Mouse (Mus musculus) heart, embryonic 13.5 days (tissue): Measurements from ENCODE around the gene Cbwd1. TPM values are rescaled to one million over a fixed set of nuclear protein-coding genes. Genes with fewer than 3 reads are reported as not detected.

ENCODE experiments used
- ATAC-seq: fragments of 200-750 bp; cut with Nextera tagmentation; 2 replicates; pipeline ENCODE4 v1.8.0; 2017; ENCODE audit warnings: moderate TSS enrichment; ENCODE audit not compliant: insufficient number of reproducible peaks, low FRiP score, low TSS enrichment; ENCODE audit errors: extremely low read depth
- H3K27ac ChIP-seq: fragments of 300-500 bp; sonication (generic); replicated peaks from 2 replicates; pipeline ENCODE4 v1.5.1; 2015; ENCODE audit warnings: moderate library complexity, mild to moderate bottlenecking, inconsistent platforms
- H3K27me3 ChIP-seq: fragments of 300-500 bp; sonication (generic); replicated peaks from 2 replicates; pipeline ENCODE4 v1.6.1; 2015; ENCODE audit warnings: mild to moderate bottlenecking, inconsistent platforms
- H3K36me3 ChIP-seq: fragments of 300-500 bp; sonication (generic); 2 replicates; pipeline ENCODE4 v1.6.1; 2015; ENCODE audit warnings: mild to moderate bottlenecking, inconsistent platforms
- H3K4me1 ChIP-seq: fragments of 300-500 bp; sonication (generic); 2 replicates; pipeline ENCODE4 v1.6.1; 2015; ENCODE audit warnings: inconsistent platforms
- H3K4me2 ChIP-seq: fragments of 300-500 bp; sonication (generic); 2 replicates; pipeline ENCODE4 v1.6.1; 2015; ENCODE audit warnings: inconsistent platforms, mild to moderate bottlenecking, moderate library complexity
- H3K4me3 ChIP-seq: fragments of 300-500 bp; sonication (generic); 2 replicates; pipeline ENCODE4 v1.5.1; 2015; ENCODE audit warnings: moderate library complexity, mild to moderate bottlenecking, inconsistent platforms
- H3K9ac ChIP-seq: fragments of 300-500 bp; sonication (generic); 2 replicates; pipeline ENCODE4 v1.6.1; 2015; ENCODE audit warnings: inconsistent platforms, mild to moderate bottlenecking, moderate library complexity
- H3K9me3 ChIP-seq: fragments of 300-500 bp; sonication (generic); 2 replicates; pipeline ENCODE4 v1.6.1; 2016; ENCODE audit warnings: inconsistent platforms
- WGBS: fragments of 180-500 bp; shearing (Covaris S2); methylation state at CpG from one replicate; pipeline ENCODE4 v1.1.7; 2015; ENCODE audit warnings: mixed read lengths; 5-methylcytosine and 5-hydroxymethylcytosine counted together
- polyA plus RNA-seq: library from polyadenylated mRNA; unstranded; fragments of >200 nt; fragmentation: Nextera tagmentation; extraction: Ambion mirVana; gene quantifications from 2 replicates; pipeline ENCODE4 v1.2.1, GENCODE M21; 2015

Gene Cbwd1
- polyA plus RNA-seq, 1 experiment from 2014 or later: 14.0 TPM

DNA sequence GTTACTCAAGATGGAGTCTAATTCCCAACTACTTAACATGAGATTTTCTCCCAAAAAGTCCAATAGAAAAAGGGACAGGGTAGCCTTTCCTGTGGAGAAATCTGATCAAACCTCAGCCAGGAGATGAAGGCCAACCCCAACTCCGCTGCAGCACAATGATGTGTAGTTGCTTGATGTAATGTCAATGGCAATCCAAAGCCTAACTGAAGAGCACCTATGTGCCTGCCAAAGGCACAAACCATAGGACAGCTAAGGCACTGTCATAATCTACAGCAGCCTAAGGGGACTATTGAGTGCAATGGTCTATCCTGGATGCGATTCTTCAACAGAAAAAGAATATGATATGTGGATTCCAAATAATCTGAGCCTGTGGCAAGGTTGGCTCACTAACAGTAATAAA, 58.6 kb downstream of the Cbwd1 start:
- 42% methylated on average over 2 of the region's 2 CpGs for WGBS
- Histone ChIP-seq H3K27ac (no peak overlapping the region), H3K36me3 (no peaks in the 10 kb centered on the region), H3K4me3 (no peak overlapping the region), H3K4me1 (peaks cover 19% of the 10 kb centered on the region), H3K9ac (no peak overlapping the region), H3K9me3 (no peaks in the 10 kb centered on the region), H3K27me3 (peaks cover 82% of the 10 kb centered on the region), H3K4me2 (no peak overlapping the region)
- no peak for ATAC-seq

DNA sequence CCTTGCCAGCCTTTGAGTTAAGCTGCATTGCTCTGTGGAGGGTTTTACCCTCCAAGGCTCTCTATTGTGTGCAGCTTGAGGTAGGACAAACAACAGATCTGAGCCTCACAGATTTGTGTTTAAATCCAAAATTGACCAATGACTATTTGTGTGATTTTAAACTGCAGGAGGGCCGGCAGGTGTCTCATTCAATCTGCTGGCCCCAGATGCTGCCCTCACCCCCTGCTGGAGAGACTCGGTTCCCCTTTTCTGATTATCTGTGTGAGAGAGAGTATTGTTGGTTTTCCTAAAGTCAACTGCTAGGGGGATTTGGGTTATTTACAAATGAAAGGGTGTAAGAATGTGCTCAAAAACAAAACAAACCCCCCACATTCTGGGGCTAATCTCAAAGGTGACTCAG, 59.2 kb downstream of the Cbwd1 start:
- Histone ChIP-seq H3K4me1 (peaks cover 24% of the 10 kb centered on the region), H3K27me3 (peaks cover 87% of the 10 kb centered on the region), H3K9me3 (no peaks in the 10 kb centered on the region), H3K36me3 (no peaks in the 10 kb centered on the region), H3K4me2 (no peak overlapping the region), H3K4me3 (no peak overlapping the region), H3K9ac (no peak overlapping the region), H3K27ac (no peak overlapping the region)
- WGBS: 7% methylated on average over 2 of the region's 2 CpGs
- no peak for ATAC-seq

DNA sequence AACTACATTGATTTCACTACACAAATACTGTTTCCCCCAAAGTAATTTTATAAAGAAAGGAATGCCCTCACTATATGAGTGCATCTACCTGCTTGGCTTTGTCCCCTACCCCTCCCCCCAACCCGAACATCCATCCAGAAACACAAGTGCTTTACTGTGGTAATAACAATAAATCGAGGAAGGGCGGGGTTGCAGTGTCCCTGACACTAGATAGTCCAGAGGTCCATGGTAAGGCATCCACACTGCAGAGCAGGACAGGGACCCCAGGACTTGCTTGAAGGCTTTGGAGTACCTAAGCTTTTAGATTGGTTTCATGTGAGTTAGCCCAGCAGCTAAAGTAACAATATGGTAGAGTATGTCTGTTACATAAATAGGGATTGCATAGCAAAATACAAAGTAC, 59.7 kb downstream of the Cbwd1 start:
- H3K36me3 ChIP-seq: no peaks in the 10 kb centered on the region
- no peak overlapping the region for H3K4me3 ChIP-seq
- no peak overlapping the region for H3K27ac ChIP-seq
- peaks cover 28% of the 10 kb centered on the region for H3K4me1 ChIP-seq
- no peak for ATAC-seq
- no peak overlapping the region for H3K9ac ChIP-seq
- no peak overlapping the region for H3K4me2 ChIP-seq
- WGBS: 18% methylated on average over 3 of the region's 3 CpGs
- no peaks in the 10 kb centered on the region for H3K9me3 ChIP-seq
- peaks cover 91% of the 10 kb centered on the region for H3K27me3 ChIP-seq

DNA sequence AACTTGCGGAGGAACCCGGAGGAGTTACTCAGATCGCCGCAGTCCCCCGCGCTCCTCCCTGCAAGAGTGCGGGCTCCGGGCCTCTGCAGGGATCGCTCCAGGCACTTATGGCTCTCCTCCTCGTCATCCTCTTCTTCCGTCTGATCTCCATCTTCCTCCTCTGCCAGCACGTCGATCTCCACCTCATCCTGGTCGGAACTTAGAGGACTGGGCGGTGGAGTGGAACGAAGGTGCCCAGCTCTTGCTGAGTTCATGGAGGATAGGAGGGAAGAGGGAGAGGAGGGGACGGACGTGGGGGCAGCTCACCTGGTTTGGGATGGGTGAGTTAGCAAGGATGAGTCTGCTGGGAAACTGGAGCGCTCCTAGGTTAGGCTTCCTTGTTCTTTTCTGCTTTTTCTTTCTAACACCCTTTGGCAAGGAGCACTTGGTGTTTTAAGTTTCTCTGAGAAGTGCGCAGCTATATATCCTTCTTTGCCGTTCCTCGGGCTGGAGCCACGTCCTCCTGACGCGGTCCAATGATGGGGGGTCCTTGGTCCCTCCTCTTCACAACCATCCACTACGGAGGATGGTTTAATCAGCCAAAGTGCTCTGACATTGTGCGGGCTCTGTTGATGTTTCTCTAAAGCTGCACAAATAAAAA, 60.7 kb downstream of the Cbwd1 start, which contains the start of gene Foxd4:
Gene Foxd4 (minus strand): TSS at position 617 of the 640 bp plus-strand sequence.
- peaks cover 28% of the 10 kb centered on the region for H3K4me1 ChIP-seq
- H3K4me2 ChIP-seq: peak within 1 kb of the TSS; percentile 85
- peaks cover 96% of the 10 kb centered on the region for H3K27me3 ChIP-seq
- no peaks in the 10 kb centered on the region for H3K36me3 ChIP-seq
- peak within 1 kb of the TSS; percentile 41; the same call in 1 of the 2 replicates for H3K9ac ChIP-seq
- peak within 1 kb of the TSS; percentile 57 for H3K4me3 ChIP-seq
- ATAC-seq: no peak
- no peaks in the 10 kb centered on the region for H3K9me3 ChIP-seq
- 1% methylated on average over 27 of the region's 27 CpGs for WGBS
- no peak within 1 kb of the TSS for H3K27ac ChIP-seq

DNA sequence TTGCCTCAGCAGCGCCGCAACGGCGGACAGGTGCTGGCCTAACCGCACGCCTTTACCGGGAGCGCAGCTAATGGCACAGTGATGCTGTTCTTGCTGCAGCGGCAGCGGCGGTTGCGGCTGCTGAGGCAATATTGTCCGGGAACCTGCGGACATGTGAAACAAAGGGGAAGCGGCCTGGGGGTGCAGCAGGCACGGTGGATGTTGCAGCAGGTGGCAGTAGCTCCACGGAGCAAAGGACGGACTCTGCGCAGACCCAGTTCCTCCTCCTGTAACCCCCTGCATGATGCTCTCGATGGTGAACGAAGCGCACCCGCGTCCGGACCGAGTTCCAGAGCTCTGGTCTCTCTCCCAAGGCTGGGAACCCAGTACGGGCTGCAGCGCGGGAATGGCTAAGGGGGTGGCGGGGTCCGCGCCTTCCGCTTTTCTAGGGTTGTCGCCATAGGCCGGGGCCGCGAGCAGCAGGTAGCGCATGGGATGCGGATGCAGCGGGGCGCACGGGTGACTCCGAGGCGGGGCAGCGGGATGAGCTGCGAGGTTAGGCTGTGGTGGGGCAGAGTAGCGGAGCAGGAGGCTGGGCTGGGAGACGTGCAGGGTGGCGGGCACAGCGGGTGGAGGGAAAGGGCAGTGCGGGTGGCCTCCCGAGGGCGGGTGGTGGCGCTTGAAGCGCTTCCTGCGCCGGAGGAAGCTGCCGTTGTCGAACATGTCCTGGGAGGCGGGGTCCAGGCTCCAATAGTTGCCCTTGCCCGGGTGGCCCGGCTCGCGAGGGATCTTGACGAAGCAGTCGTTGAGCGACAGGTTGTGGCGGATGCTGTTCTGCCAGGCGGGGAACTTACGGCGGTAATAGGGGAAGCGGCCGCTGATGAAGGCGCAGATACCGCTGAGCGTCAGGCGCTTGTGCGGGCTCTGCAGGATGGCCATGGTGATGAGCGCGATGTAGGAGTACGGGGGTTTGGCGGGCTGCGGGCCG, 61.5 kb downstream of the Cbwd1 start:
- H3K4me3 ChIP-seq: peak overlapping the region; percentile 57
- no peak for ATAC-seq
- no peak overlapping the region for H3K27ac ChIP-seq
- H3K9ac ChIP-seq: peak overlapping the region; percentile 41; the same call in 1 of the 2 replicates
- H3K4me2 ChIP-seq: peak overlapping the region; percentile 85
- whole genome bisulfite sequencing: under 1% methylated on average over 84 of the region's 84 CpGs
- H3K27me3 ChIP-seq: peaks cover 95% of the 10 kb centered on the region
- H3K4me1 ChIP-seq: peaks cover 28% of the 10 kb centered on the region
- no peaks in the 10 kb centered on the region for H3K36me3 ChIP-seq
- no peaks in the 10 kb centered on the region for H3K9me3 ChIP-seq

DNA sequence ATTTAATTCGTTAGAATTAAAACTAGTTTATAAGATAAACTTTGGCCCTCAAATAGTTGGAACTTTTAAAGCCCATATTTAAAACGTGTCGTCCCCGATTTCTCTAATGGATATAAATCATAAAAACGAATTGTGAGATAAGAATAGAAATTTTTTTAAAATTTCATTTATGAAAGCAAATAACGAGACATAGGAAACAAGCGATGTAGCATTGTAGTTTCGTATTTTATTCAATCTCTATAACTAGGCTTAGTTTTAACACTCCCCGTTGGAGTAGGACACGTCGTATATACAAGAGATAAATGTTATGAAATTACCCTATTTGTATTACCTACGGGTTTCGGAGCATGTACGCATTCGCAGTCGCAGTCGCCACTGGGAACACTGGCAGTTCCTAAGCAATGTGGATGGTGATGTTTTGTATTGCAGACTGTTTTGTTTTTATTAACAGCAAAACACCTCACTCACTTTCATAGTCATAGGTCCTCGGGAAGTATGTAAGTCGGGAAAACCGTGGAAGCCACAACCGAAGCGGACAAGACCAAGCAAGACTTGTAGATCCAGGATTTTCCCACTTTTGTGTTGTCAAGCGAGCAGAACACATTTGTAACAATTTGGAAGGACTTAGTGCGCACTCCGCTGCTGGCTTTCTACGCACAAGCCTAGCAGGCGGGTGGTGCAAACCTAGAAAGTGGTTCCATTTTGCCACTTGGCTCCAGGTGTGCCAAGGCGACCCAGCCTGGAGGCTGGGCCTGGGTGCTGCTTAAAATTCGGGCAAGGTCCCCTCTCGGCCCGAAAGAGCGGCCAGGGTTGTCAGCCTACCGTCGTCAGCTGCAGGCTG, 62.5 kb downstream of the Cbwd1 start:
- H3K27me3 ChIP-seq: peaks cover 87% of the 10 kb centered on the region
- ATAC-seq: no peak
- H3K4me1 ChIP-seq: peaks cover 28% of the 10 kb centered on the region
- peak overlapping the region; percentile 57 for H3K4me3 ChIP-seq
- no peak overlapping the region for H3K9ac ChIP-seq
- no peak overlapping the region for H3K27ac ChIP-seq
- 4% methylated on average over 34 of the region's 34 CpGs for WGBS
- no peaks in the 10 kb centered on the region for H3K36me3 ChIP-seq
- peak overlapping the region; percentile 85 for H3K4me2 ChIP-seq
- H3K9me3 ChIP-seq: no peaks in the 10 kb centered on the region

DNA sequence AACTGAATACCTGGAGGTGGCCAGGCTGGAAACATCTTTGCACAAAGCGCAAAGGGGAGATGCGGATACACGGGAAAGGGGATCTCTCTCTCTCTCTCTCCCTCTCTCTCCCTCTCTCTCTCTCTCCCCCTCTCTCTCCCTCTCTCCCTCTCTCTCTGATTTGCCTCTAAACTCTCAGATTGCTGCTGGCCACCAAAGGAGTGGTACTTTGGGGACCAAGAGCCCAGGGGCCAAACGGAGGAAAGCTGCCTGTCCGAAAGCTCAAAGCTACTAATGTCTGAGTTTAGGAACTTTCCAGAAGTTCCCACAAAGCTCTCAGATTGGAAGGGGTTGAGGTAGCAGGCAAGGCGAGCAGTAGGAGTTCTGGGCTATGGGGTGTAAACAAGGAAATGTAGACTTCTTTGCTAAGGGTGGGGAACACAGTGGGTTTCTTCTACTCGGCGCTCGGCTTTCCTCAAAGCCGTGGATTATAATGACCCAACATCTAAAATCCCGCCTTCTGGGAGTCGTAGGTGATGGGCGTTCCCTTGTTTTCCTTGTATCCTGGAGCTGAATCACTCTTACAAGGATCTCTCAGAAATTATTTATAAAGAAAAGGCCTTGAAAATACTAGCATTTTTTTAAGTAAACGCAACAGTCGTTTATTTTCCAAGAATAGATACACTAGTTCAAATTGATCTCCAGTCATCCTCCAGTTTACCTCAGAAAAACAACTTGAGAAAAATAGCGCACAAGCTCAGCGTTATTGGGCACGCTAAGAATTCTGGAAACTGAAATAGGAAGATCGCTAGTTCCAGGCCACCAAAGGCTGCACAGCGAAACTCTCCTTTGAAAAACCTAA, 63.3 kb downstream of the Cbwd1 start:
- Histone ChIP-seq H3K4me3 (peak overlapping the region; percentile 41; the same call in 1 of the 2 replicates), H3K9ac (no peak overlapping the region), H3K4me1 (peaks cover 28% of the 10 kb centered on the region), H3K27me3 (peaks cover 78% of the 10 kb centered on the region), H3K4me2 (peak overlapping the region; percentile 61), H3K9me3 (no peaks in the 10 kb centered on the region), H3K27ac (no peak overlapping the region), H3K36me3 (no peaks in the 10 kb centered on the region)
- no peak for ATAC-seq
- 3% methylated on average over 20 of the region's 20 CpGs for WGBS

DNA sequence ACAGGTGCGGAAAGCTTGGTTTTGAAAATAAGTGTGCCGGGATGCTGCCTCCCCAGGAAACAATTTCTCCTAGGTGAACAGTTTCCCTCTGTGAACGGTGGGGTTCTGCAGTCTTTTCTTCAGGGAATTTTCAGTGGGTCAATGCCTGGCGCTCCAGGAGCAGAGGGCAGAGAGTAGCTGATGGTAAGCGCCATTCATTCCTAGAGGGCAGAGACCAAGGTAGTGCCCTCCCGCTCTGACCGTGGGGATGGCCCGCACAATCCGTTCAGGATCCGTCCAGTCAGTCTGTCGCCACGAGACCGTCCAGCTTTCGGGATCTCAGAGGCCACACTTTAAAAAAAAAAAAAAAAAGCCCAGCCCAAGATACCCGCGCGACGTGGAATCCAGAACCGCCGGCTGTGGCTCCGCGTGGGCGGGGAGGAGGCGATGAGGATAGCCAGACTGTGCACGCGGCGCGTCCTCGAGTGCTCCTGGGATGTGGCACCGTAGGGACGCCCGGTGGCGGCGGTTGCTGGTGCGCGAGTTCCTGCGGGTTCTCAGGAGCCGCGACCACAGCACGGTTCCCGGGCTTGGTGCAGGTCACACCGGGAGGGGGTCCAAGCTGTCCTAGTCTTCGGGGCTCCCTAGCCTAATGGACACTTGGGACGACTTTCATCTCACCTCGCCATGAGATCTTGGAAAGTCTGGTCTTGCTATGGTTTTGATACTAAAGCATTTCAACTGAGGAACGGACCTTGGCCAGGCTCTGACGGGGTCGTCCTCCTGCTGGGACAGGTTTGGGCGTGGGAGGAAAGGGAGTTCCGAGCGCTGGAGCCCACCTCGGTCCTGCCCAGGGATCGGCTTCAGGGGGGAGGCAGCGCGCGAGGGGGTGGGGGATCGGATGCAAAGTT, 64.2 kb downstream of the Cbwd1 start:
- H3K4me1 ChIP-seq: peaks cover 28% of the 10 kb centered on the region
- no peak for ATAC-seq
- no peaks in the 10 kb centered on the region for H3K36me3 ChIP-seq
- H3K4me3 ChIP-seq: peak overlapping the region; percentile 41
- no peaks in the 10 kb centered on the region for H3K9me3 ChIP-seq
- H3K27me3 ChIP-seq: peaks cover 70% of the 10 kb centered on the region
- H3K4me2 ChIP-seq: peak overlapping the region; percentile 61
- 2% methylated on average over 57 of the region's 57 CpGs for WGBS
- peak overlapping the region; percentile 9; the same call in 1 of the 2 replicates for H3K9ac ChIP-seq
- H3K27ac ChIP-seq: no peak overlapping the region

DNA sequence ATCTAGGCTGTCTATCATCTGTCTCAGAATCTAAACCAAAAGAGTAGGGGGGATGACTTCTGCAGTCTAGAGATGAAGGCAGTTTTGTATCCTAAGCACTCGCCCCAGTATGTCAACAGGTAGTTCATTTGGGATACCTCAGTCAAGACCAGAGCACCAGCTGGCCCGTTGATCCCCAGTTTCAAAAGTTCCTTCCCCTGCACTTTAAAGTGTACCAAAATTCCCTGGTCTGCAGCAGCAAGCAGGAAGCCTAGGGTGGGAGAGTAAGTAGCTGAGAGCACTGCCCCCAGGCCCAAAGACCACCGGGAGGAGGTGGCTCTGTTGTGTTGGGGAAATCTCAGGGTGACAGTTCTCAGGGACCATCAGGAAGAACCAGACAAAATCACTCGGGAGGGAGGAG, 64.9 kb downstream of the Cbwd1 start:
- H3K4me1 ChIP-seq: peaks cover 28% of the 10 kb centered on the region
- WGBS: 16% methylated on average over 4 of the region's 4 CpGs
- peaks cover 62% of the 10 kb centered on the region for H3K27me3 ChIP-seq
- H3K4me2 ChIP-seq: no peak overlapping the region
- H3K36me3 ChIP-seq: no peaks in the 10 kb centered on the region
- no peak overlapping the region for H3K4me3 ChIP-seq
- no peaks in the 10 kb centered on the region for H3K9me3 ChIP-seq
- H3K27ac ChIP-seq: no peak overlapping the region
- ATAC-seq: no peak
- no peak overlapping the region for H3K9ac ChIP-seq

DNA sequence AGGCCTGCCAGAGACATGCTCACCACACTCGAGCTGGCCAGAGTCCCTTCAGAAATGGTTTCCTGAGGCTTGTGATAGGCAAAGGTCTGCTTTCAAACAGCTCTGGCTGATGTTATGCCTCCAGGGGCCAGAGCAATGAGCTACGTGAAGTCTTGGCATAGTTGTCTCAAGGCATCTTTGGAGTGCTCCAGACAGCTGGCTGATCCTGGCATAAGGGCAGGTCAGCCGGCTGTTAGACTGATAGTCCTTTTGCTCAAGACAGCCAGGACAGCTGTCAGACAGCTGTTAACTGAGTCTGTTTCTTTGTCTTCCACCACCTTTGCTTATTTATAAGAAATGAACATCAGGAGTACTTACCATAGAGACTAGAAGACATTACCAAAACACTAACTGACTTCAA, 74.5 kb downstream of the Cbwd1 start:
- 78% methylated on average over 3 of the region's 3 CpGs for WGBS
- Histone ChIP-seq H3K4me1 (peaks cover 6% of the 10 kb centered on the region; the same call in 1 of the 2 replicates), H3K27me3 (peaks cover 48% of the 10 kb centered on the region), H3K4me2 (no peak overlapping the region), H3K9ac (no peak overlapping the region), H3K36me3 (no peaks in the 10 kb centered on the region), H3K4me3 (no peak overlapping the region), H3K27ac (no peak overlapping the region), H3K9me3 (no peaks in the 10 kb centered on the region)
- ATAC-seq: no peak
